Mouse (Mus musculus) G1E-ER4 (cell line): ENCODE measurements around the gene Prnp. TPM values are rescaled to one million over a fixed set of nuclear protein-coding genes. Genes with fewer than 3 reads are reported as not detected.

ENCODE experiments used
- GATA1 ChIP-seq: IDR thresholded peaks from one replicate; pipeline ENCODE4 v1.8.0; 2012; ENCODE audit warnings: low read length, inconsistent platforms
- polyA plus RNA-seq: library from polyadenylated mRNA; stranded (reverse); fragments of >175 nt; gene quantifications from 2 replicates; pipeline ENCODE4 v1.2.3, GENCODE M21; 2012

Gene Prnp
- polyA plus RNA-seq, 1 experiment: 194 TPM

DNA sequence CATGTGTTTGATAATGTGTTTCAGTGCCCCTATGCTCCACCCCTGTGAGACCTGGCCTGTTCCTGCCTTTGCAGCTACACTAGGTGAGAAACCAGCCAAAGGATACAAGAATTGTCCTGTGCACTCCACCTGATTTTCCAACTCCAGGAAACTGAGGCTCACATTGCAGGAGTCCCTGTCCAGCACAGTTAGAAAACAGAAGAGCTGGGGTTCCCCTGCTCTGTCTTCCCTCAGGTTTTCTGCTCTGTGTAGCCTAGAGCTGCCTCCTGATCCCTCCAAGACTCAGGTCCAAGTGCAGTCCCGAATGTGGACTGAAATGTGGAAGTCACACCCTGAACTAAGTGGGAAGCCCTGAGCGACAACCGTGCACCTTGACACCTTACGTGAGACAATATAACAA, 44.0 kb downstream of the Prnp start:
- no peak for TF ChIP-seq GATA1

DNA sequence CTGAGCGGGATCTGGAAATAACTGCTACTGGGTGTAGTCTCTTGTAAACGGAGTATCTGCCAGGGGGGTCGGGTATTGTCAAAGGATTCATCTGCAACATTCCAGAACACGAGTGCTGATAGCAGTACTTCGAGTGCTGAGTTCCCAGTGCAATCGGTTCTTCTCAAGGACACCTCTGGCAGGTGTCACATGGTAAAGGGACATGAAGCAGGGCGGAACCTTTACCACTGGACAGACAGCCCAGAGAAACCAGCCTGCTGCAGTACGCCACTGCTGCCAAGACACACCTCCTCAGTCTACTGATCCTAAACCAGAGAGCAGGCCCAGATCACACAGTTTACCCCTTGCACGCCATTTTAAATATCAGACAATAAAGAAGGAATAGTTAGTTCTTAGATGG, 45.1 kb downstream of the Prnp start:
- no peak for TF ChIP-seq GATA1

DNA sequence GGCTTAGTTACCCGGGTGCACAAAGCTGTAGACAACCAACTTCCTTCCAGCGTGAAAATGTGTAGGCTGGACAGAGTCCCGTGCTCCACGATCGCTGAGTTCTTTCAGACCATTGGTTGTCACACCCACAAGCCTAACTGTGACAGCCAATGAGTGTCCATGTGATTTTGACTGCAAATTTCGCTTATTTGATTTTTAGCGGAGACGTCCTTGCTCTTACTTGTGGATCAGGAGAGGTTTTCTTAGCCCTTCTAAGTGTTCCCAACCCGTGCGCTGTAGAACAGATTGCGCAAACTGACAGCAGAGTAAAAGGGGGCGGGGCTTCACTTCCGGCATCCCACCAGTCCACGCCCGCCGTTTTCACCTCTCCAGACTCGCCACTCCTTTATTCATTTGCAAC, 45.5 kb downstream of the Prnp start:
- TF ChIP-seq GATA1: no peak

DNA sequence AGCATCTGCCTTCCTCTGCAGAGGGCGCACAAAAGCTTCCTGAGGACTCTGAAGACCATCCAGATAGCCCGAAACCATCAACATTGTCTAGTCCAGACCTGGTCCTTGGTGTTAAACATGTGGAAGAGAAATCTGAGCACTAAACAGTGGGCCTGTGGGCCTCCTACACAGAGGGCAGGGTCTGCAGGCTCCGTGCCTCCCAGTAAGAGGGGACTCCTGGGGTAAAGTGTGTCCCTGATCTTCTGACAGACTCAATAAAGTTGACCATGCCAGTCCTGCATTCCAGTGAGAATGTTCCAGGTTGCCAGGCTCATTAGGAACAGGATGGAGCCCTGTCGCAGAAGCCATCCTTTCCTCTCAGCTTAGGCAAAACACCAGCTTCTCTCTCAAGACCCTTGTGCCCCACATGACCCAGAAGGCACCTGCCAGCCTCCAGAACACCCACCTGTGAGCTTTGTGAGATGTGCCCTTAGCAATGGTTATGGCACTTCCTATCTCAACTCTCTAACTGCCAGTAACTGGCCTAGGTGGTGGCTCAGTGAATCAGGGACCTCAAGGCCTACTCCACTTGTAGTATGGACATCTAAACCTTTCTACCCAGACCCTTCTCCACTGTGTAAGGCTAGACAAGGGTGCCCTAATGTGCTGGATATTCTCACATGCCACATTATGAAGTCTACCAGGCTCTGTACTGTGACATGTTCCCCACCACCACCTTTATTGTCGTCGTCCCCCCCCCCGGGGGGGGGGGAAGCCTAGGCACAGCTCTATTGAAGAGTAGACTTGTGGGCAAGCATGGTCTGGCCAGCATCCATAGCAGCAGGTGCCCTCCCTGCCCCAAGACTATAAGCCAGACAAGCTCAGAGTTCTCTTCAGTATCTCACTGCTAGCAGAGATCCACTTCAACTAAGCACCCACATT, 46.9 kb downstream of the Prnp start:
- TF ChIP-seq GATA1: no peak

DNA sequence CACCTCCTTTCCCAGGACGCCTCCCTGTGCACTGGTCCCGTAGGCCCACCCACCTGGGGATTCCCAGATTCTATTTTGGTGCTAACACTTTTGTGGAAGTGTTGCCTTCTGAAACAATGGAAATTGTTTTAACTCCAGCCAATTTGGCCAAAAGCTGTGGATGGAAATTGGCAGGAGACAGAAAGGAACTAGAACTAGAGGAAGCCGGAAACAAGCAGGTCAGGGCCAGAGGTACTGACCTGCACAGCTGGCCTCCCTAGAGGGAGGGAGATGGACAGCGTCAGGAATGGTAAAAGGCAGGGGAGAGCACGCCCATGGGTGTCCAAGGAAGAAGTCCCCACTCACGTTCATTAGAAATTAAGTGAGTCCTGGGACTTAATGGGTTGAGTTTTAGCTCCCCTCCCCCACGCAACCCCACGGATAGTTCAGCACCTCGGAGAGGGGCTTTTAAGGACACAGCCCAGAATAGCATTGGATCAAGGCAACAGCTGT, 48.0 kb downstream of the Prnp start:
- no peak for TF ChIP-seq GATA1

DNA sequence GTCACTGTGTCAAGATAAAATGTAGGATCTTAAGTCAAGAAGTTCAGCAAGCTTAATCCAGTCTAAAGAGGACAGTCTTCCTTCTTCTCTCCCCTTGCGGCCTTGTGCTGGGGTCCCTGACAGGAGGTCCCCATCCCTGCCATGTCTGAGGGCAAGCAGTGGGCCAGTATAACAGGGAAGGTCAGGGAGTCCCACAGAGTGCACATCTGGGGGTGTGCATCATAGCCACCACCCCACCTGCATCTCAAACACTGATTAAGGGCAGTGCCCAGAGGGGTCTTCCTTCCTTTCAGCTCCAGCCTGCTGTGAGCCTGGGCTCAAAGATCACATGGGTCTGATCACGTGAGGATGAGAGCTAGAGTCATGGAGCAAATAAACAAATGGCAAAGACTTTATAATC, 51.9 kb downstream of the Prnp start:
- no peak for TF ChIP-seq GATA1

DNA sequence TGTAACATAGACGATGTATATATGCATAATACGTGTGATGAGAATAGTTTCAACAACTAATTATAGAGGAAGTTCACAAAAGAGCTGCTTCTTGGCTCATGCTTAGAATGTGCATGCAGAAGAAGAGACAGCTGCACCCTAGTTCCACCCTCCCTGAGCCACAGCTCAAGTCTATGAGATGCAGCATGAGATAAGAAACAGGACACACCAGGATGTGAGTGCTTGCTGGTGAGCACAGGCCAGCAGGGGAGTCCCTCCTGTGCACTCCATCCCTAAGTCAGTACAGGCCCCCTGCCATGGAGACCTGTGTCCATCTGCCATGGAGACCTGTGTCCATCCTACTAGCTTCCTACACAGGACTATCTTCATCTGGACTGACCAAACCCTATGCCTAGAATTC, 60.9 kb downstream of the Prnp start:
- TF ChIP-seq GATA1: no peak

DNA sequence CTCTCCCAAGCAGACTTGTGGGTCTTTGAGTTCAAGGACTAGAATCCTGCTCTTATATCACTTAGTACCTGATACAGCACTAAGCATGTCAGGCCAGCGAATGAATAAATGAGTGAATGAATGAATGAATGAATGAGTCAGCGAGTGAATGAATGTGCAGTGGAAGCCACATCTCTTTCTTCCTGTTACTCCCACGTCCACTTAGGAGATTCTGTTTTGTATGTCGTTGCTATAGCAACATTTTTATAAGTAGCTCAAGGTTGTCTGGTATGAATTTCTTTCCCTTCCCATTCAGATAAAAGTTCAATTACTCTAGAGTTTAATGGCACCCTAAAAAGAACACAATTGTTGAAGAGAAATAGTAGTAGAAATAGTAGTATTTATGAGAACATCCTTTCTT, 61.4 kb downstream of the Prnp start:
- TF ChIP-seq GATA1: no peak

DNA sequence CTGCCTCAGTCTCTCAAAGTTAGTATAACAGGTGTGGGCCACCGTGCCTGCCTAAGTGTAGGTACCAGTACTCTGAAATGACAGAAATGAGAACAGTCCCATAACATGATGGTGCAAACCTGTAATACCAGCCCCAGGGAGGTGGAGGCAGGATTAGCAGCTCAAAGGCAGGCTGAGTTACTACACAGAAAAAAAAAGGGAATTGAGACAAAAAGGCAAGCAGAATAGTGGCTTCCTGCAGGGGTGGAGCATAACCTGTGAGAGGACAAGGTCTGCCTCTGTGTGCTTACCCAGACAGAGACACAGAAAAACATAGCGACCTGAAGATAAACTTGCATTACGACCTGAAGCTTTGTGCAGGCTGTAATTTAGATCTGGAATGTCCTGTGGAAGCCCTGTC, 66.9 kb downstream of the Prnp start:
- no peak for TF ChIP-seq GATA1

DNA sequence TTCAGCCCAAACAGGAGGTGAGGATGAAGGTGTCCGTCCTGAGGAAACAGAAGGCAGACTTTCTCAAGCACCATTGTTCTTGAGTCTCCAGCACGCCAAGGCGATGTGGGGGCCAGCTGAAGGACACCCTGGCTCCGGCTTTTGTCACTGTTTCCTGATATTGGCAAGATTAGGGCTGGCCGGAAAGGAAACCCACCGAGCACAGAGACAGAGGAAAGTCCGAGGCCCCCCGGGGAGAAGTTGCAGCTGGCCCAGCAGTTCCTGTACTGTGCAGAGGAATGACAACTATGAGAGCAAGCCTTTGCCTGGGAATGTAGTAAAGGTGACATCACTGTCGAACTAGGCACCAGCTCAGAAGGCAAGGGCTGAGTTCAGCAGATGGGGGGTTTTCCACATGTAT, 71.1 kb downstream of the Prnp start:
- no peak for TF ChIP-seq GATA1

DNA sequence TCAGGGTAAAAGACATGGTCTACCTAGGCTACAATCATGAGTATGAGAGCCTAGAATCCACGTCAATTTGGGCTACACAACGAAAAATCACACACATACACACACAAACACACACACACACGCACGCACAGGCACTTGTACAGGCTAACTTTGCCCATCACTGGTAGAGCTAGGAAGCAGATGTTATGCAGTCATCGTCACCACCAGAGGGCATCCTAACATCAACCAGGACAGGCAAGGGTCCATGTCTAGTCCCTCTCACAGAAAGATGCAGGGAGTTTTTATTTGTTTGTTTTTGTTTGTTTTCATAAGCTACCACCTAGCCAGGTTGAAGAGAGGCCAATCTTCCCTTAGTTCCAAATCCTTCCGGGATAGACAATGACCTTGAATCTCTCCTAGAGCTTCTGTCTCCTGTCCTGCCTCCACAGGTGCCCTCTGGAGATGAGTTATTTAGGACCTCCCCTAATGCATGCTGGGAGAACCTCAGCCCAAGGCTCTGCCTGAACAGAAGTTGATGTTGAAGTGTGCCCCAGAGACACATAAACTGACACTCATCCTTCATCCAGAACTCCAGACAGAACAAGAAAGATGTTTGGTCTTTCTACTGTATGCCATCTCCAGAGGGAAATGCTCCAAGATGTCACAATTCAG, 72.9 kb downstream of the Prnp start:
- TF ChIP-seq GATA1: no peak

DNA sequence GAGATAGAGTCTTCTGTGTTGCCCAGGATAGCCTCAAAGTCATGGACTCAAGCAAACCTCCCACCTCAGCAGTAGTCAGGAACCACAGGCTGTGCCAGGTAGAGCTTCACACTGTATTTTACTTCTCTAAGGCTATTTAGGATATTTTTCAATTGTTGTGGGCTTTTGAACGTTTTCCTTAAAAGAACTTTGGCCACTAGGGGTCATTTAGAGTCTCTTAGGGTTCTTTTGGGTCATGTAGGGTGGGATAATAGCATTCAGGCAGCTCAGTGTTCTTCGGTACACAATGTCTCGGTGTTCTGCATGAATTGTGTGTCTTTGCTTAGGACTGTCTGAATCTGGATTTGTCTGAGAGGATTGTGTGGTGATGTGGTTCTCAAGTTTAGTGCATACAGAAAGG, 78.2 kb downstream of the Prnp start:
- no peak for TF ChIP-seq GATA1

Other genes starting within 250 kb of the Prnp start
- 1.5 TPM in 2 replicates for gene Erv3, start 50.2 kb upstream of the Prnp start, polyA plus RNA-seq
- gene Prn, start within 50 bp of the Prnp start, polyA plus RNA-seq: 0.02 TPM in 1 of 2 replicates, not detected in the other
- gene Prnd, start 40.9 kb downstream of the Prnp start, polyA plus RNA-seq: 0.08 and 0.17 TPM in 2 replicates
- not detected in 2 replicates for gene Rassf2, start 120.3 kb downstream of the Prnp start, polyA plus RNA-seq
- gene Slc23a2, start 235.2 kb downstream of the Prnp start, polyA plus RNA-seq: 1.7 and 3.8 TPM in 2 replicates